Comparison of ENCODE assay signal across 20 mouse cellular contexts in the genomic region with DNA sequence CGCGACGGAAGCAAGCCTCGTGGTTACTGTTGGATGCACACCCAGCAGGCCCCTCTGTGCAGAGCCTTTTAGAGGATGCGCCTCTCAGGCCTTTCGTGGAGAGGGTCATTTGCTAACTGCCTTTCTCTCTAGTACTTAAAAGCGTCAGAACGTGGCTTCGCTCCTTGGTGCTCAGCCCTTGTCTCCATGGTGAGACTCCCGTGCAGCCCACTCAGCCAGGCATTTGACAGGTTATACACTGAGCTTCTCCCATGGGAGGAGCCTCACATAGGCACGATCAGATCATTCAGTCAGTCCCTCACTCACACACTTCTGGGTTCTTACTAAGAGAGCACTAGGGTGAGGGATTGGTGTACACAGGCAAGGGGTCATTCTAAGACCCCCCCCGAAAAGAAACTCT. TPM values are rescaled to one million over a fixed set of nuclear protein-coding genes. Genes with fewer than 3 reads are reported as not detected.
A peak's percentile ranks its signal among the peaks of the same experiment; 100 is the strongest.
DNase-seq lines count a peak whose midpoint lies in the region; ATAC-seq and TF ChIP-seq lines count a peak whose summit lies in the region.
"Had no signal": no experiment of that assay in that cellular context is flagged by ENCODE, and none has a peak within 500 bp of the region (broad histone marks: within the 10 kb centered on the region; RNA-seq: fewer than 3 reads in every experiment).

No protein-coding gene starts in this region.

- intact Hi-C loops in gastrocnemius, postnatal 36 days (cut with DNase I), result no loop called here

- H3K36me3 ChIP-seq in hindbrain, embryonic 12.5 days, result no peaks in the 10 kb centered on the region
- no peaks in the 10 kb centered on the region for H3K36me3 ChIP-seq in hindbrain, embryonic 11.5 days (ENCODE audit: control insufficient read depth, insufficient read depth, low read length)
- no peaks in the 10 kb centered on the region for H3K36me3 ChIP-seq in forebrain, embryonic 15.5 days
- H3K36me3 ChIP-seq in limb, embryonic 12.5 days, result no peaks in the 10 kb centered on the region
- H3K36me3 ChIP-seq: heart, embryonic 15.5 days; stomach, embryonic 15.5 days had no signal

- H3K27ac ChIP-seq in hindbrain, embryonic 12.5 days, result peak overlapping the region; percentile 26; the same call in 1 of the 2 replicates
- no peak overlapping the region for H3K27ac ChIP-seq in hindbrain, embryonic 11.5 days (ENCODE audit: low read depth, low read length)
- 0 out of 2 replicates have a peak overlapping the region, but pooled peaks have one; percentile 4 for H3K27ac ChIP-seq in forebrain, embryonic 15.5 days (replicated peaks)
- 0 out of 2 replicates have a peak overlapping the region, but pooled peaks have one; percentile 37 for H3K27ac ChIP-seq in limb, embryonic 12.5 days
- H3K27ac ChIP-seq: heart, adult 2 months; heart, embryonic 15.5 days; stomach, embryonic 15.5 days had no signal

- no peaks in the 10 kb centered on the region for H3K9me3 ChIP-seq in hindbrain, embryonic 12.5 days (replicated peaks)
- no peaks in the 10 kb centered on the region for H3K9me3 ChIP-seq in hindbrain, embryonic 11.5 days (ENCODE audit: control insufficient read depth, low read length)
- no peaks in the 10 kb centered on the region for H3K9me3 ChIP-seq in forebrain, embryonic 15.5 days
- no peaks in the 10 kb centered on the region for H3K9me3 ChIP-seq in limb, embryonic 12.5 days
- H3K9me3 ChIP-seq: heart, embryonic 15.5 days; stomach, embryonic 15.5 days had no signal

- ATAC-seq in hindbrain, embryonic 12.5 days (ENCODE audit: low FRiP score), result no peak
- ATAC-seq in hindbrain, embryonic 11.5 days (ENCODE audit: low FRiP score), result no peak
- ATAC-seq in forebrain, embryonic 15.5 days (replicated peaks), result 0 out of 2 replicates have a peak, but pooled peaks have one; percentile 23
- no peak for ATAC-seq in limb, embryonic 12.5 days (ENCODE audit: insufficient number of reproducible peaks, insufficient read depth, low FRiP score, low TSS enrichment, low read depth)
- ATAC-seq: intestine, postnatal 0 days; lung, postnatal 0 days had no signal

- no peak for TF ChIP-seq CTCF in brain, embryonic 14.5 days (IDR thresholded peaks at IDR 0.05; ENCODE audit: borderline replicate concordance, extremely low read depth, insufficient read depth, insufficient read length)

- no peaks in the 10 kb centered on the region for H3K27me3 ChIP-seq in hindbrain, embryonic 12.5 days
- H3K27me3 ChIP-seq in hindbrain, embryonic 11.5 days (ENCODE audit: control insufficient read depth, insufficient read depth, low read length), result no peaks in the 10 kb centered on the region
- H3K27me3 ChIP-seq in forebrain, embryonic 15.5 days, result no peaks in the 10 kb centered on the region
- H3K27me3 ChIP-seq in limb, embryonic 12.5 days, result peaks cover 22% of the 10 kb centered on the region; the same call in 1 of the 2 replicates
- H3K27me3 ChIP-seq: CH12.LX; heart, embryonic 15.5 days; stomach, embryonic 15.5 days had no signal

- peaks cover 35% of the 10 kb centered on the region for H3K4me1 ChIP-seq in hindbrain, embryonic 12.5 days
- peaks cover 10% of the 10 kb centered on the region; the same call in 1 of the 2 replicates for H3K4me1 ChIP-seq in hindbrain, embryonic 11.5 days (replicated peaks; ENCODE audit: control insufficient read depth, insufficient read depth, low read length)
- peaks cover 17% of the 10 kb centered on the region for H3K4me1 ChIP-seq in forebrain, embryonic 15.5 days
- peaks cover 20% of the 10 kb centered on the region for H3K4me1 ChIP-seq in limb, embryonic 12.5 days (replicated peaks)
- H3K4me1 ChIP-seq: heart, embryonic 15.5 days had no signal

- no peak overlapping the region for H3K9ac ChIP-seq in hindbrain, embryonic 12.5 days
- no peak overlapping the region for H3K9ac ChIP-seq in hindbrain, embryonic 11.5 days (ENCODE audit: low read depth, low read length)
- H3K9ac ChIP-seq in forebrain, embryonic 15.5 days (replicated peaks), result no peak overlapping the region
- H3K9ac ChIP-seq in limb, embryonic 12.5 days (replicated peaks), result no peak overlapping the region
- H3K9ac ChIP-seq: heart, embryonic 15.5 days; stomach, embryonic 15.5 days had no signal

- H3K4me2 ChIP-seq in hindbrain, embryonic 12.5 days (replicated peaks), result no peak overlapping the region
- H3K4me2 ChIP-seq in hindbrain, embryonic 11.5 days (replicated peaks; ENCODE audit: low read depth, low read length), result no peak overlapping the region
- no peak overlapping the region for H3K4me2 ChIP-seq in forebrain, embryonic 15.5 days (replicated peaks)
- no peak overlapping the region for H3K4me2 ChIP-seq in limb, embryonic 12.5 days
- H3K4me2 ChIP-seq: heart, embryonic 15.5 days; stomach, embryonic 15.5 days had no signal

- DNase-seq in hindbrain, embryonic 11.5 days (ENCODE audit: low spot score), result no peak
- peak; percentile 43 for DNase-seq in brain, embryonic 14.5 days (ENCODE audit: low read depth)
- no peak for DNase-seq in heart, adult 11 months
- no peak for DNase-seq in kidney, postnatal 10 days
- no peak for DNase-seq in gastrocnemius, postnatal 36 days
- DNase-seq: adrenal gland, postnatal 14 days; cerebellum, adult 18-20 months; cerebellum, postnatal 25 days; gastrocnemius, postnatal 10 days; heart, adult 2 months; liver; thymus, adult 18-20 months had no signal

- no peak overlapping the region for H3K4me3 ChIP-seq in hindbrain, embryonic 12.5 days
- H3K4me3 ChIP-seq in hindbrain, embryonic 11.5 days (ENCODE audit: low read depth, low read length), result no peak overlapping the region
- H3K4me3 ChIP-seq in forebrain, embryonic 15.5 days, result no peak overlapping the region
- no peak overlapping the region for H3K4me3 ChIP-seq in limb, embryonic 12.5 days (replicated peaks)
- H3K4me3 ChIP-seq: heart, adult 2 months; heart, embryonic 15.5 days; stomach, embryonic 15.5 days had no signal

- TF ChIP-seq POLR2A in brain, embryonic 14.5 days (IDR thresholded peaks at IDR 0.05; ENCODE audit: borderline replicate concordance, extremely low read depth, insufficient read depth, insufficient read length, poor library complexity, severe bottlenecking), result no peak

- WGBS in hindbrain, embryonic 12.5 days, result 49% methylated on average over 12 of the region's 12 CpGs
- WGBS in hindbrain, embryonic 11.5 days, result 57% methylated on average over 12 of the region's 12 CpGs
- WGBS in forebrain, embryonic 15.5 days, result 50% methylated on average over 12 of the region's 12 CpGs
- WGBS in limb, embryonic 12.5 days, result 43% methylated on average over 12 of the region's 12 CpGs

RNA-seq across cellular contexts. Expression of a gene that starts 39.7 kb away (rescaled TPM):
- 12.2 and 16.3 TPM in 2 replicates for polyA plus RNA-seq in hindbrain, embryonic 12.5 days (2016; fragmentation: Nextera tagmentation; extraction: Ambion mirVana)
- polyA plus RNA-seq in hindbrain, embryonic 11.5 days (2014; fragmentation: Nextera tagmentation; extraction: Ambion mirVana), result 8.7 and 15.3 TPM in 2 replicates
- polyA plus RNA-seq in brain, embryonic 14.5 days (2012; rRNA removed), result 13.3 and 25.0 TPM in 2 replicates
- polyA plus RNA-seq in forebrain, embryonic 15.5 days (2015; fragmentation: Nextera tagmentation; extraction: Ambion mirVana), result 8.6 and 10.4 TPM in 2 replicates
- polyA plus RNA-seq in limb, embryonic 12.5 days (2016; fragmentation: Nextera tagmentation; extraction: Ambion mirVana), result 8.5 and 9.4 TPM in 2 replicates
- 10 to 100 TPM in 1 of 2 experiments, 1 to 10 TPM in 1; 8.6 to 12.9 TPM for total RNA-seq in gastrocnemius, postnatal 36 days (2021)
